Mouse (Mus musculus): Measurements from ENCODE around the gene Hook2. TPM values are rescaled to one million over a fixed set of nuclear protein-coding genes. Genes with fewer than 3 reads are reported as not detected.

Gene Hook2
- polyA plus RNA-seq, 1 experiment from 2014 or later: 11.3 TPM

GRCm38 (mm10) chr8:85037366-85037680 is 46.9 kb downstream of the Hook2 start:
- peak overlapping the region; percentile 84 for H3K4me2 ChIP-seq (ENCODE audit: low read depth, low read length)
- peak overlapping the region; percentile 83 for H3K4me3 ChIP-seq (ENCODE audit: low read depth, low read length)
- H3K9me3 ChIP-seq (replicated peaks; ENCODE audit: control insufficient read depth, low read length): no peaks in the 10 kb centered on the region
- no peaks in the 10 kb centered on the region for H3K27me3 ChIP-seq (ENCODE audit: control insufficient read depth, insufficient read depth, low read length)
- under 1% methylated on average over 14 of the region's 14 CpGs for WGBS
- H3K9ac ChIP-seq (replicated peaks; ENCODE audit: low read length): peak overlapping the region; percentile 92
- peak; percentile 73 for DNase-seq (ENCODE audit: low spot score)
- H3K27ac ChIP-seq (replicated peaks; ENCODE audit: low read depth, low read length): peak overlapping the region; percentile 99
- peak; percentile 75 for ATAC-seq (replicated peaks; ENCODE audit: insufficient number of reproducible peaks, low FRiP score, low TSS enrichment, low read depth)
- H3K4me1 ChIP-seq (ENCODE audit: control insufficient read depth, insufficient read depth, low read length): peaks cover 3% of the 10 kb centered on the region
- peaks cover 4% of the 10 kb centered on the region for H3K36me3 ChIP-seq (replicated peaks; ENCODE audit: control insufficient read depth, insufficient read depth, low read depth, low read length)

- Histone ChIP-seq H3K4me1 (ENCODE audit: control insufficient read depth, insufficient read depth, low read length) (peaks cover 3% of the 10 kb centered on the region), H3K4me2 (ENCODE audit: low read depth, low read length) (peak overlapping the region; percentile 84), H3K9me3 (replicated peaks; ENCODE audit: control insufficient read depth, low read length) (no peaks in the 10 kb centered on the region), H3K36me3 (replicated peaks; ENCODE audit: control insufficient read depth, insufficient read depth, low read depth, low read length) (peaks cover 4% of the 10 kb centered on the region), H3K27ac (replicated peaks; ENCODE audit: low read depth, low read length) (peak overlapping the region; percentile 99), H3K9ac (replicated peaks; ENCODE audit: low read length) (peak overlapping the region; percentile 92), H3K27me3 (ENCODE audit: control insufficient read depth, insufficient read depth, low read length) (no peaks in the 10 kb centered on the region), H3K4me3 (ENCODE audit: low read depth, low read length) (peak overlapping the region; percentile 83)
- ATAC-seq (replicated peaks; ENCODE audit: insufficient number of reproducible peaks, low FRiP score, low TSS enrichment, low read depth) (peak; percentile 15), DNase-seq (ENCODE audit: low spot score) (peak; percentile 58)
- under 1% methylated on average over 56 of the region's 57 CpGs for WGBS
These were observed 47.5 kb downstream of the Hook2 start for GRCm38 (mm10) chr8:85037681-85038531.

- no peaks in the 10 kb centered on the region for H3K9me3 ChIP-seq (replicated peaks; ENCODE audit: control insufficient read depth, low read length)
- DNase-seq (ENCODE audit: low spot score): no peak
- 89% methylated on average over 6 of the region's 6 CpGs for WGBS
- no peaks in the 10 kb centered on the region for H3K27me3 ChIP-seq (ENCODE audit: control insufficient read depth, insufficient read depth, low read length)
- H3K36me3 ChIP-seq (replicated peaks; ENCODE audit: control insufficient read depth, insufficient read depth, low read depth, low read length): peaks cover 31% of the 10 kb centered on the region
- no peak overlapping the region for H3K9ac ChIP-seq (replicated peaks; ENCODE audit: low read length)
- H3K4me1 ChIP-seq (ENCODE audit: control insufficient read depth, insufficient read depth, low read length): no peaks in the 10 kb centered on the region; the same call in 1 of the 2 replicates
- ATAC-seq (replicated peaks; ENCODE audit: insufficient number of reproducible peaks, low FRiP score, low TSS enrichment, low read depth): no peak
- no peak overlapping the region for H3K4me3 ChIP-seq (ENCODE audit: low read depth, low read length)
- H3K4me2 ChIP-seq (ENCODE audit: low read depth, low read length): no peak overlapping the region
- H3K27ac ChIP-seq (replicated peaks; ENCODE audit: low read depth, low read length): no peak overlapping the region
These were observed 53.2 kb downstream of the Hook2 start for GRCm38 (mm10) chr8:85043619-85044018.

Other genes with a start within 250 kb of the Hook2 start
- 5.9 and 6.8 TPM in 2 replicates for gene Nfix, start 190.3 kb upstream of the Hook2 start, polyA plus RNA-seq (2014; fragmentation: Nextera tagmentation; extraction: Ambion mirVana)
- gene Dand5, start 167.8 kb upstream of the Hook2 start, polyA plus RNA-seq (2014; fragmentation: Nextera tagmentation; extraction: Ambion mirVana): 3.6 and 3.8 TPM in 2 replicates
- 41.5 and 42.3 TPM in 2 replicates for gene Gadd45gip1, start 159.1 kb upstream of the Hook2 start, polyA plus RNA-seq (2014; fragmentation: Nextera tagmentation; extraction: Ambion mirVana)
- 79.6 and 88.2 TPM in 2 replicates for gene Rad23a, start 149.9 kb upstream of the Hook2 start, polyA plus RNA-seq (2014; fragmentation: Nextera tagmentation; extraction: Ambion mirVana)
- gene Calr, start 143.7 kb upstream of the Hook2 start, polyA plus RNA-seq (2014; fragmentation: Nextera tagmentation; extraction: Ambion mirVana): 815 and 826 TPM in 2 replicates
- 73.0 and 85.7 TPM in 2 replicates for gene Farsa, start 133.6 kb upstream of the Hook2 start, polyA plus RNA-seq (2014; fragmentation: Nextera tagmentation; extraction: Ambion mirVana)
- 89.2 and 89.9 TPM in 2 replicates for gene Syce2, start 118.5 kb upstream of the Hook2 start, polyA plus RNA-seq (2014; fragmentation: Nextera tagmentation; extraction: Ambion mirVana)
- 40.3 and 40.5 TPM in 2 replicates for gene Gcdh, start 96.7 kb upstream of the Hook2 start, polyA plus RNA-seq (2014; fragmentation: Nextera tagmentation; extraction: Ambion mirVana)
- gene Klf1, start 88.7 kb upstream of the Hook2 start, polyA plus RNA-seq (2014; fragmentation: Nextera tagmentation; extraction: Ambion mirVana): 11.1 and 14.4 TPM in 2 replicates
- 5.5 and 7.2 TPM in 2 replicates for gene Dnase2a, start 82.0 kb upstream of the Hook2 start, polyA plus RNA-seq (2014; fragmentation: Nextera tagmentation; extraction: Ambion mirVana)
- gene Mast1, start 53.2 kb upstream of the Hook2 start, polyA plus RNA-seq (2014; fragmentation: Nextera tagmentation; extraction: Ambion mirVana): 2.8 and 3.9 TPM in 2 replicates
- gene Rtbdn, start 43.6 kb upstream of the Hook2 start, polyA plus RNA-seq (2014; fragmentation: Nextera tagmentation; extraction: Ambion mirVana): not detected in 2 replicates
- gene Gm49661, start 21.2 kb upstream of the Hook2 start, polyA plus RNA-seq (2014; fragmentation: Nextera tagmentation; extraction: Ambion mirVana): not detected in 2 replicates
- gene Prdx2, start 21.0 kb upstream of the Hook2 start, polyA plus RNA-seq (2014; fragmentation: Nextera tagmentation; extraction: Ambion mirVana): 1,219 and 1,316 TPM in 2 replicates
- 109 and 137 TPM in 2 replicates for gene Rnaseh2a, start 20.8 kb upstream of the Hook2 start, polyA plus RNA-seq (2014; fragmentation: Nextera tagmentation; extraction: Ambion mirVana)
- 5.4 and 6.2 TPM in 2 replicates for gene Junb, start 11.9 kb upstream of the Hook2 start, polyA plus RNA-seq (2014; fragmentation: Nextera tagmentation; extraction: Ambion mirVana)
- not detected in 2 replicates for gene Best2, start 23.9 kb downstream of the Hook2 start, polyA plus RNA-seq (2014; fragmentation: Nextera tagmentation; extraction: Ambion mirVana)
- gene Asna1, start 34.7 kb downstream of the Hook2 start, polyA plus RNA-seq (2014; fragmentation: Nextera tagmentation; extraction: Ambion mirVana): 130 and 132 TPM in 2 replicates
- gene Trir, start 36.2 kb downstream of the Hook2 start, polyA plus RNA-seq (2014; fragmentation: Nextera tagmentation; extraction: Ambion mirVana): 172 and 178 TPM in 2 replicates
- 17.0 and 20.5 TPM in 2 replicates for gene Tnpo2, start 46.3 kb downstream of the Hook2 start, polyA plus RNA-seq (2014; fragmentation: Nextera tagmentation; extraction: Ambion mirVana)
- 20.4 and 21.2 TPM in 2 replicates for gene Fbxw9, start 69.5 kb downstream of the Hook2 start, polyA plus RNA-seq (2014; fragmentation: Nextera tagmentation; extraction: Ambion mirVana)
- not detected in 2 replicates for gene Gm5741, start 77.4 kb downstream of the Hook2 start, polyA plus RNA-seq (2014; fragmentation: Nextera tagmentation; extraction: Ambion mirVana)
- 61.9 and 67.7 TPM in 2 replicates for gene Dhps, start 81.2 kb downstream of the Hook2 start, polyA plus RNA-seq (2014; fragmentation: Nextera tagmentation; extraction: Ambion mirVana)
- 117 and 127 TPM in 2 replicates for gene Wdr83os, start 90.1 kb downstream of the Hook2 start, polyA plus RNA-seq (2014; fragmentation: Nextera tagmentation; extraction: Ambion mirVana)
- 48.6 and 52.2 TPM in 2 replicates for gene Wdr83, start 90.7 kb downstream of the Hook2 start, polyA plus RNA-seq (2014; fragmentation: Nextera tagmentation; extraction: Ambion mirVana)
- gene Man2b1, start 92.7 kb downstream of the Hook2 start, polyA plus RNA-seq (2014; fragmentation: Nextera tagmentation; extraction: Ambion mirVana): 19.5 and 21.9 TPM in 2 replicates
- gene Zfp791, start 132.5 kb downstream of the Hook2 start, polyA plus RNA-seq (2014; fragmentation: Nextera tagmentation; extraction: Ambion mirVana): 1.8 and 2.0 TPM in 2 replicates
- gene Cks1brt, start 161.3 kb downstream of the Hook2 start, polyA plus RNA-seq (2014; fragmentation: Nextera tagmentation; extraction: Ambion mirVana): not detected in 2 replicates
- gene Olfr371, start 235.4 kb downstream of the Hook2 start, polyA plus RNA-seq (2014; fragmentation: Nextera tagmentation; extraction: Ambion mirVana): not detected in 2 replicates